Mouse (Mus musculus) heart, postnatal 25 days (tissue): Measurements from ENCODE around the gene Spesp1. TPM values are rescaled to one million over a fixed set of nuclear protein-coding genes. Genes with fewer than 3 reads are reported as not detected.

Experiments
- DNase-seq: peaks from one replicate; pipeline ENCODE4 v3.0.0; 2022; ENCODE audit warnings: low spot score
- intact Hi-C: fragments of 180-260 bp; cut with DNase I; formaldehyde crosslinking; loops from one replicate; pipeline ENCODE4 v1.15.1; 2025
- total RNA-seq, 2 experiments: library from RNA; stranded (reverse); gene quantifications; 2 replicates each; pipeline ENCODE4 v1.2.3; 2021

The Spesp1 gene
- total RNA-seq: not detected

DNA sequence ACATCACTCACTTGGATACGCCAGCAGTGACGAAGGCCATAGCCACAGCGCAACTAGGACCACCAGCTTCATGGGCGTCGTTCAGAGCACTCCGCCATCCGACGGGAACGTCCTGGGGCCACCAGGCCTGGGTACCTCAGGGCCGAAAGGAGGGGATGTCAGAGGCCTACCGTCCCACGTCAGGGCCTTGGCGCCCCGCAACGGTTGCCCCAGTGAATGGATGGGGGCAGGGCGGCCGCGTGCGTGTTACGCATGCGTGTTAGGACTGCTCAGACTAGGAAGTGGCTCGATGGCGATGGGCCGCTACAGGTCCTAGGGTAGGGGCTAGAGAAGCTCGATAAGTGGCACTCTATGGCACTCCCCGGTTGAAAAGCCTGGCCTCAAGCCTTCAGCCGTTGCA is at the start of gene Spesp1:
Gene Spesp1, minus strand, starts transcription at position 218 of the 400 bp plus-strand sequence.
- intact Hi-C loops: loop anchor here (10.0 kb wide), 1 partner anchor 1183 kb away; no protein-coding TSS in a partner anchor
- DNase-seq: no peak

- intact Hi-C loops: no loop called here
- DNase-seq: no peak
These were observed 44.0 kb upstream of the Spesp1 start for GRCm38 (mm10) chr9:62325965-62326364.

GRCm38 (mm10) chr9:62323816-62324215 is 41.8 kb upstream of the Spesp1 start:
- intact Hi-C loops: no loop called here

DNA sequence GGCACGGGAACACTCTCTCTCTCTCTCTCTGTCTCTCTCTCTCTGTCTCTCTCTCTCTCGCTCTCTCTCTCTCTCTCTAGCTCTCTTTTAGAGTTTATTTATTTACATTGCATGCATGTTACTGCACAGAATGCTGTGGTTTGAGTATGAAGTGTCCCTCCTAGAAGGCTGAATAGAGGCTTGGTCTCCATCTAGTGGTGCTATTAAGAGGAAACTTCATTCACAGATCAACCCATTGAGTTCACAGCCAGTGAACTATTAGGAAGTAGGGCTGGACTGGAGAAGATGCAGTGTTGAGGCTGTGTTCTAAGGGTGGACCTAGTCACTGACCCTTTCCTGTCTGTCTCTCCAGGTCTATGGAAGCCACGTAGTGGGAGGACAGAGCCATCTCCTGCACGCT is 36.7 kb upstream of the Spesp1 start:
- intact Hi-C loops: no loop called here
- DNase-seq: no peak

More at GRCm38 (mm10) chr9:62323816-62324215, 41.8 kb upstream of the Spesp1 start:
- DNase-seq: no peak

GRCm38 (mm10) chr9:62315556-62315955 is 33.5 kb upstream of the Spesp1 start:
- intact Hi-C loops: no loop called here
- DNase-seq: no peak

DNA sequence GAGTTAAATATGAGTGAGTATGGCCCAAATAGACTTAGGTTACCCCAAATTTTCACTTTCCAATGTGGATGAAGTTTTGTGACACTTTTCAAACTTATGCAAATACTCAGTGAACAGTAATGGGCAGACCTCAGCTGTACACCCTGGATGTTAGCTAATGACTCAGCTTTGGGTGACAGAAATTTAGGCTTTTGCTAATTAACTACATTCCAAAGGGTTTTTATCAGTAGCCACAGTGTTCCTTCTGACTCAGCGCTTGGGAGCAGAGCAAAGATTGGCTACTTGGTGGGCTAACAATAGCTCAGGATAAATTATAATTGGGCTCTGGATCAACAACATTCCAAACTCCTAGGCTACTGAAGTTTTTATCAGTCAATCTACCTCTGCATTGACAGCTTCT is 14.9 kb upstream of the Spesp1 start:
- no peak for DNase-seq
- intact Hi-C loops: loop anchor here (5.0 kb wide), 1 partner anchor 35 kb away; no protein-coding TSS in a partner anchor

GRCm38 (mm10) chr9:62295006-62295698 is 13.1 kb upstream of the Spesp1 start:
- peak; percentile 44 for DNase-seq
- intact Hi-C loops: loop anchor here (1.0 to 5.0 kb wide), 4 partner anchors 37 to 254 kb away; no protein-coding TSS in a partner anchor

DNA sequence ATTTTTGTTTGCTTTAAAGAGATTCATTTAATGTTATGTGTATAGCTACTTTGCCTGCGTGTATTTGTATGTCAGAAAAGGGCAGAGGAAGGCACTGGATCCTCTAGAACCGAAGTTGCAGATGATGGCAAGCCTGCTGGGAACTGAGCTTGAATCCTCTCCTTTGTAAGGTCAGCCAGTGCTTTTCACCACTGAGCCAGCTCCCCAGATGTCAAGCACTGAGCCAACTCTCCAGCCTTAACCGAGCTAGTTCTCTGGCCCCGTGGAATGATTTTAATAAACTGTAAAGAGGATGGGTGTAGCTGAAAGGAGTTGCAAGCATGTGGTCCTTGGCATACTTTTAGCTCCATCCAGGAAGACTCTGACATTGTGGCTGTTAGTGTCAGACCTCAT is 5.6 kb upstream of the Spesp1 start:
- intact Hi-C loops: loop anchor here (1.0 to 10.0 kb wide), 4 partner anchors 183 to 1177 kb away; no protein-coding TSS in a partner anchor
- DNase-seq: no peak

DNA sequence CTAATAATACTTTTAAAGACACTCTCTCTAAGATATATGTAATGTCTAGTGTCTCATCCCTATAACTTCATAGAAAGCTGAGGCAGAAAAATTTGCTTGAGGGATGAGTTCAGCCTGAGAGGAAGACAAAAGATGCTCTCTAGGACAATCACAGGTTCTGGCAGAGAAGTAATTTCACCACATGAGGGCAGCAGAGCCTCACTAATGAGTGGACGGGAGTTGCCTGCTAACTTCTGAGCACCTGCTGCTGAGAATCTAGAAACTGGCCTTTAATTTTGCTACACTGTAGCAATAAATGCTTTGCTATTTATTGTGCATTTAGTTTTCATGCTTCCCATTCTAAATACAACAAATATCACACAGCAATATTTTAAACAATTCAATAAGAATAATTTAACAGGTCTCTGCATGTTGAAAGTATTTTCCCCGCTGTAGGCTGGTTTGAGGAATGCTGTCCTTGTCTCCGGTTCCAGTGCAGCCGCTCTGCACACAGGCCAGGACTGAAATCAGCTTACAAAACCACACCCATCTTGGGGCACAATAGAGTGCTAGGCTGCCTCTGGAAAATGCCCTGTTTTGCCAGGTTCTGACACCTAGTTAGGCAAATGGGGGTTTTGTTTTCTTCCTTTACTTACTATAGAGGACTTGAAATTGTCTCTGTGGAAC is 5.1 kb upstream of the Spesp1 start:
- intact Hi-C loops: loop anchor here (1.0 to 10.0 kb wide), 4 partner anchors 184 to 1178 kb away; no protein-coding TSS in a partner anchor

DNA sequence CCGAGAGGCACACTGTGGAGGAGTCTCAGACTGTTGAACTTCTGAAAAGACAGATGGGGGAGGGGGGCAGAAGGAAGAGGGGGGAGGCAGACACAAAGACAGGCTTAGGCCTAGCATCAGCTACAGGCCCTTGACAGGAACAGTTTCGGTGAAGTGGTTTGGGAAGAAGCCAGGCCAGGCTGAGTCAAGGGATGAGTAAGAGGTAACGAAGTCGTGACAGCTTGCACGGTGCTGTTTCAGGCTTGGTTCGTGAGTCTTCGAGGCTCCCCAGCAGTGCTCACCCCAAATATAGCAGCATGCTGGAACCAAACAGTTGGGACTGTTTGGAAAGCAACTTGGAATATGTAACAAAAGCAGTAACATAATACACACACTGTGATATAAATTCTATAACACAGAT is 2.3 kb upstream of the Spesp1 start:
- no peak for DNase-seq
- intact Hi-C loops: loop anchor here (10.0 kb wide), 1 partner anchor 1181 kb away; no protein-coding TSS in a partner anchor

More for the DNA sequence above, 5.1 kb upstream of the Spesp1 start:
- DNase-seq: no peak

- no peak for DNase-seq
- intact Hi-C loops: no loop called here
These were observed 5.1 kb downstream of the Spesp1 start for GRCm38 (mm10) chr9:62276899-62277298.

- DNase-seq: no peak
- intact Hi-C loops: no loop called here
These were observed 11.1 kb downstream of the Spesp1 start for GRCm38 (mm10) chr9:62270775-62271399.

GRCm38 (mm10) chr9:62269161-62269560 is 12.8 kb downstream of the Spesp1 start:
- intact Hi-C loops: no loop called here
- DNase-seq: no peak

DNA sequence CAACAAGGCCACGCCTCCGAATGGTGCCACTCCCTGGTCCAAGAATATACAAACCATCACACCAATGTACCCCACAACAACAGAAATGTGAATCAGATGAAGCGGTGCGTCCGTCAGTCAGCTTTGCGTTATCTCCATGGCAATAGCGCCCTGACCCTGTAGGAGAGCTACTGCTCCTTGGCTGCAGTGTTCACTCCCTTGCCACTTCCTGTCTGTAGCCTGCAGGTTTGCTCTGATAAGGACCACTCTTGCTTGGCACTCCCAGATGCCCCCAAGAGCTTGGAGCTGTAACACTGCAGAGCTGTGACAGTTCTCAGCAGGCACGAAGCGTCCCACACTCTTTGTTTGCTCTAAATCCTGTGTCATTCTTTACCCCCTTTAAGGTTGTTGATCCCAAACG is 16.7 kb downstream of the Spesp1 start:
- intact Hi-C loops: no loop called here
- no peak for DNase-seq

DNA sequence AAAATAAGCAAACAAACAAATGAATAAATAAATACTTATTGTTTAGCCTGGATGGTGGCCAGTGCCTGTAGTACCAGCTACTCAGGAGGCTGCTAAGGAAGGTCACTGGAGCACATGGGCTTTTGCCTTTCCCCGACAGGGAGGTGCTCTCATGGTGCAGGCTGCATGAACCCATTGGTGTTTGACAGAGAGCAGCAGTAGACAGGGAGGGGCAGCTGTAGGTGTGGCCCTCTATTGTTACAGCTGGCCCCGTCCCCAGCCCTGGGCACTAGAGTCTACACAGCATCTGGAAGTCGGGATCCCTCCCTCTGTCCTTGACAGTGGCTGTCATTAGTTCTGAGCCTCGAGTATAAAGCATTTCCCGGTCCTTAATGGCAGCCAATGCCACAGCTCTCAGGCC is 18.4 kb downstream of the Spesp1 start:
- intact Hi-C loops: no loop called here
- DNase-seq: no peak

DNA sequence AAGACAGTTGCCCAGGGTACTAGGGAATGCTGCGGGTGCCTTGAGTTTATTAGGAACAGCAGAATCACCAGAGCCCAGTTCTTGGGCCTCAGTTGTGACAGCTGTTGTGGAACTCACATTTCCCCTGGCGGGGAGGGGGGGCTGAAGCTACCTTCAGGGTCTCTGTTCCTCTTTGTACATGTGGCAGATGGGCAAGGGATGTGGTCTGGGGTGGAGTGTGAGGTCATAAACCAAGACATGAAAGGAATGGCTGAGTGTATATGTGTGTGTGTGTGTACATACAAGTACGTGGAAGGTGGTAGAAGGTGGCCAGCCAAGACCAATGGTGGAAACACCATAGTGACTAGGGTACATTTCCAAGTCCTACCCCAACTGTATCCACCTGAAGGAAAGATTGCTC is 20.6 kb downstream of the Spesp1 start:
- intact Hi-C loops: no loop called here
- no peak for DNase-seq

DNA sequence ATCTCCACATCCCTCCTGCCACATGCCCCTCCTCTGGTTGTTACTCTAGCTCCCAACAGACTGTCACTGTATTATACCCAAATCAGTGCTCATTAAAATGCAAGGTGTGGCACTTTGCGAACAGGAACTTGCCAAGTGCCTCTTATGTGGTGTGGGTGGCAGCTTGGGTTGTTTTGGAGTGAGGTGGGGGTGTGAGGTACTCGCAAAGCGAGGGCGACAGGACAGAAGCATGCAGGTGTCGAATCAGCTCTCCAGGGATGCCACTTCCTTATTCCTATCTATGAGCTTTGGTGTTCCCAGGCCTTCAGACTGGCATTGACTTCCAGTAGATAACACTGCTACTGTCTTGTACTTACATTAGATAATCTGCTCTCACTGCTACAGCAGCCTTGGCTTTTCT is 21.0 kb downstream of the Spesp1 start:
- no peak for DNase-seq

GRCm38 (mm10) chr9:62258005-62258404 is 24.0 kb downstream of the Spesp1 start:
- intact Hi-C loops: no loop called here
- DNase-seq: no peak

More for the DNA sequence above, 21.0 kb downstream of the Spesp1 start:
- intact Hi-C loops: no loop called here

- intact Hi-C loops: no loop called here
- no peak for DNase-seq
These were observed 26.0 kb downstream of the Spesp1 start for GRCm38 (mm10) chr9:62255896-62256576.
